Mouse (Mus musculus) hindlimb bud, embryonic 11.5 days (tissue): ENCODE measurements at regions not wholly inside any gene's neighbourhood (a gene's known extent, or its start where the extent isn't known, plus 50 kb on each side); places are given as distances from the start of the nearest gene placed in this dataset.

Experiments used
- DNase-seq: peaks from one replicate; pipeline ENCODE4 v3.0.0-alpha.2; 2012; ENCODE audit warnings: low read depth, low spot score; ENCODE audit errors: extremely low spot score

- DNase-seq: no peak
Observed at GRCm38 (mm10) chr3:82214566-82215465, 69.2 kb upstream of the Gucy1a1 start.

- DNase-seq: no peak
Observed at GRCm38 (mm10) chr3:82207321-82207720, 61.7 kb upstream of the Gucy1a1 start.
